Mouse (Mus musculus): ENCODE data around the gene Shroom2. TPM values are rescaled to one million over a fixed set of nuclear protein-coding genes. Genes with fewer than 3 reads are reported as not detected.

Gene Shroom2
- polyA plus RNA-seq, 1 experiment = 1.9 TPM

DNA sequence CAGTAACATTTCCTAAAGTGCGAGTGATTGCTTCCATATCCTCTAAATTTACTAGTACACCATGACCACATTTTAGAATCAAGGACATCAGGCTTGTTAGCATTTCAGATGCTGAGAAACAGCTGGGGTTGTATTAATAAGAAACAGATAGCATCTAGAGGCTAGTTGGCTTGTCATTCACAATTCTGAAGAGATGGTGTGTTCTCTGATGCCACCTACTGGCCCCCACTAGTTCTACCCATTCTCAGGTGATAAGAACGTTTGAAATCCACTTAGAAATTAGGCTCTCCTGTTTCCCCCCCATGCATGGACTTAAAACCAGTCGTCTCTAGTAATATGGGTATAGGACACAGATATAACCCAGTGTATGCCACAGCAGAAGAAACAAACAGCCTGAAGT, 92.9 kb downstream of the Shroom2 start:
- 36% methylated on average over 3 of the region's 3 CpGs for WGBS
- no peak overlapping the region for H3K4me3 ChIP-seq (replicated peaks; ENCODE audit: control insufficient read depth, low read depth, low read length)
- no peak for TF ChIP-seq POLR2A (IDR thresholded peaks at IDR 0.05; ENCODE audit: borderline replicate concordance, control insufficient read depth, low read depth, low read length)
- TF ChIP-seq CTCF (IDR thresholded peaks at IDR 0.05; ENCODE audit: control insufficient read depth, insufficient read depth, low read length) = no peak
- no peak overlapping the region for H3K27ac ChIP-seq (ENCODE audit: control insufficient read depth, insufficient read depth, low read depth, low read length, poor library complexity)
- no peaks in the 10 kb centered on the region for H3K4me1 ChIP-seq (ENCODE audit: control insufficient read depth, insufficient read depth, low read length)

DNA sequence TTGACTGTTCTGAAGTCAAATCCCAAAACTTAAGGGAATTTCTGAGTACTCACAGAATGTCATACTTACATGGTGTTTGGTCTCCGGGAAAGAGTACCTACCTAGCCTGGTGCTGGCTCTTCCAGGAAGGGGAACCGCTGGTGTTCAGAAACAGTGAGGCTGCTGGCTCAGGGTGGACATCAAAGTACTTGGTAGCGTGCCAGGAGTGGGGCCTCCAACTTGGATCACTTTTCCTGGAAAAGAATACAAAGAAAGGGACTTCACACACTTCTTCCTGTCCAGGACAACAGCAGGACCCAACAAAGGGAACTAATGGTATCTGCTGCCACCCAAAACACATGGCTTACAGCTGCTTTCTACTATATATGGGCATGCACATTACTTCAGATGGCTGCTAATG, 95.8 kb downstream of the Shroom2 start:
- Histone ChIP-seq H3K4me3 (replicated peaks; ENCODE audit: control insufficient read depth, low read depth, low read length) (no peak overlapping the region), H3K27ac (ENCODE audit: control insufficient read depth, insufficient read depth, low read depth, low read length, poor library complexity) (no peak overlapping the region), H3K4me1 (ENCODE audit: control insufficient read depth, insufficient read depth, low read length) (no peaks in the 10 kb centered on the region)
- TF ChIP-seq CTCF (IDR thresholded peaks at IDR 0.05; ENCODE audit: control insufficient read depth, insufficient read depth, low read length) (no peak), POLR2A (IDR thresholded peaks at IDR 0.05; ENCODE audit: borderline replicate concordance, control insufficient read depth, low read depth, low read length) (no peak)
- WGBS = 74% methylated on average over 3 of the region's 3 CpGs

- no peaks in the 10 kb centered on the region for H3K4me1 ChIP-seq (ENCODE audit: control insufficient read depth, insufficient read depth, low read length)
- 30% methylated on average over 4 of the region's 4 CpGs for WGBS
- no peak overlapping the region for H3K4me3 ChIP-seq (replicated peaks; ENCODE audit: control insufficient read depth, low read depth, low read length)
- TF ChIP-seq CTCF (IDR thresholded peaks at IDR 0.05; ENCODE audit: control insufficient read depth, insufficient read depth, low read length) (no peak), POLR2A (IDR thresholded peaks at IDR 0.05; ENCODE audit: borderline replicate concordance, control insufficient read depth, low read depth, low read length) (no peak)
- H3K27ac ChIP-seq (ENCODE audit: control insufficient read depth, insufficient read depth, low read depth, low read length, poor library complexity) = no peak overlapping the region
Measured at GRCm38 (mm10) chrX:152657363-152658036, 111.8 kb downstream of the Shroom2 start.

- TF ChIP-seq CTCF (IDR thresholded peaks at IDR 0.05; ENCODE audit: control insufficient read depth, insufficient read depth, low read length) (no peak), POLR2A (IDR thresholded peaks at IDR 0.05; ENCODE audit: borderline replicate concordance, control insufficient read depth, low read depth, low read length) (no peak)
- 86% methylated on average over 2 of the region's 2 CpGs for WGBS
- Histone ChIP-seq H3K4me1 (ENCODE audit: control insufficient read depth, insufficient read depth, low read length) (no peaks in the 10 kb centered on the region), H3K27ac (ENCODE audit: control insufficient read depth, insufficient read depth, low read depth, low read length, poor library complexity) (no peak overlapping the region), H3K4me3 (replicated peaks; ENCODE audit: control insufficient read depth, low read depth, low read length) (no peak overlapping the region)
Measured at GRCm38 (mm10) chrX:152656609-152656939, 112.7 kb downstream of the Shroom2 start.

DNA sequence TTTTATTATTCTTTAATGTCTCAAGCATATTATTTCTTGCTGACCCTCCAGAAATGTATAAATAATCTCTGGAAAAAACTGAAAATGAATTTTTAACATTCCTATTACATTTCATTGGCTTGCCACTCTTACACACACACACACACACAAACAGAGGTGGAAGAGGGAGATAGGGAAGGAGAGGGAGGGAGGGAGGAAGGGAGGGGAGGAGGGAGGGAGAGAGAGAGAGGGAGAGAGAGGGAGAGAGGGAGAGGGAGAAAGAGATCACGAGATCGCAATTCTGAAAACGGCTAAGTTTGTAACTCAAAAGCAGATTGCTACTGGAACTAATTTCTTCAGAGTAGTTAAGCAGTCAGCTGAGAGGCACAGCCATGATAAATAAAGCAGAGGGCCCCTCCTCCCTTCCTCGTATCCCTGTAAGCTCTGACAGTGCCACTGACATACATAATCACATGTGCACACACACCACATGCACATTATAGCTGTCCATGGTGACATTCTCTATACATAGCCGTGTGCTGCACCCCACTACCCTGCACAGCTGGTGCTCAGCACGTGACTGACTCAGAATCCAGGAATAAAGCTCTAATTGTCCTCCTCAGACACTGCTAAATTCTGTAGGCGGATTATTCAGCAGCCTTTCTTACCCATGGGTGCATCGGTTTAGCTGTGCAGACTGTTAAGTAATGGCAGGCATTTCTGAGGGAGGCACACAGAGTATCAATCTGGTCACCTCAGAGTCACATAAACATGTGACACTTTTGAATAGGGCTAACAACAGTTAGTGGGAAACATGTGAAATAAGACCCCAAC, 113.3 kb downstream of the Shroom2 start:
- Histone ChIP-seq H3K27ac (ENCODE audit: control insufficient read depth, insufficient read depth, low read depth, low read length, poor library complexity) (no peak overlapping the region), H3K4me1 (ENCODE audit: control insufficient read depth, insufficient read depth, low read length) (no peaks in the 10 kb centered on the region), H3K4me3 (replicated peaks; ENCODE audit: control insufficient read depth, low read depth, low read length) (no peak overlapping the region)
- 69% methylated on average over 8 of the region's 8 CpGs for WGBS
- TF ChIP-seq POLR2A (IDR thresholded peaks at IDR 0.05; ENCODE audit: borderline replicate concordance, control insufficient read depth, low read depth, low read length) = no peak
- TF ChIP-seq CTCF (IDR thresholded peaks at IDR 0.05; ENCODE audit: control insufficient read depth, insufficient read depth, low read length) = no peak

- WGBS = 89% methylated on average over 2 of the region's 2 CpGs
- H3K27ac ChIP-seq (ENCODE audit: control insufficient read depth, insufficient read depth, low read depth, low read length, poor library complexity) = no peak overlapping the region
- H3K4me3 ChIP-seq (replicated peaks; ENCODE audit: control insufficient read depth, low read depth, low read length) = no peak overlapping the region
- H3K4me1 ChIP-seq (ENCODE audit: control insufficient read depth, insufficient read depth, low read length) = no peaks in the 10 kb centered on the region
- TF ChIP-seq CTCF (IDR thresholded peaks at IDR 0.05; ENCODE audit: control insufficient read depth, insufficient read depth, low read length) (no peak), POLR2A (IDR thresholded peaks at IDR 0.05; ENCODE audit: borderline replicate concordance, control insufficient read depth, low read depth, low read length) (no peak)
Measured at GRCm38 (mm10) chrX:152652676-152653075, 116.6 kb downstream of the Shroom2 start.

GRCm38 (mm10) chrX:152644827-152645226, 124.4 kb downstream of the Shroom2 start:
- no peaks in the 10 kb centered on the region for H3K4me1 ChIP-seq (ENCODE audit: control insufficient read depth, insufficient read depth, low read length)
- no peak overlapping the region for H3K4me3 ChIP-seq (replicated peaks; ENCODE audit: control insufficient read depth, low read depth, low read length)
- TF ChIP-seq POLR2A (IDR thresholded peaks at IDR 0.05; ENCODE audit: borderline replicate concordance, control insufficient read depth, low read depth, low read length) = no peak
- TF ChIP-seq CTCF (IDR thresholded peaks at IDR 0.05; ENCODE audit: control insufficient read depth, insufficient read depth, low read length) = no peak
- H3K27ac ChIP-seq (ENCODE audit: control insufficient read depth, insufficient read depth, low read depth, low read length, poor library complexity) = no peak overlapping the region
- 39% methylated on average over 4 of the region's 4 CpGs for WGBS

- Histone ChIP-seq H3K4me3 (replicated peaks; ENCODE audit: control insufficient read depth, low read depth, low read length) (no peak overlapping the region), H3K4me1 (ENCODE audit: control insufficient read depth, insufficient read depth, low read length) (no peaks in the 10 kb centered on the region), H3K27ac (ENCODE audit: control insufficient read depth, insufficient read depth, low read depth, low read length, poor library complexity) (no peak overlapping the region)
- 68% methylated on average over 11 of the region's 11 CpGs for WGBS
- TF ChIP-seq POLR2A (IDR thresholded peaks at IDR 0.05; ENCODE audit: borderline replicate concordance, control insufficient read depth, low read depth, low read length) = no peak
- TF ChIP-seq CTCF (IDR thresholded peaks at IDR 0.05; ENCODE audit: control insufficient read depth, insufficient read depth, low read length) = no peak
Measured at GRCm38 (mm10) chrX:152643679-152644638, 125.3 kb downstream of the Shroom2 start.
